Comparison of ENCODE assay signal across 38 mouse cellular contexts in the genomic region with DNA sequence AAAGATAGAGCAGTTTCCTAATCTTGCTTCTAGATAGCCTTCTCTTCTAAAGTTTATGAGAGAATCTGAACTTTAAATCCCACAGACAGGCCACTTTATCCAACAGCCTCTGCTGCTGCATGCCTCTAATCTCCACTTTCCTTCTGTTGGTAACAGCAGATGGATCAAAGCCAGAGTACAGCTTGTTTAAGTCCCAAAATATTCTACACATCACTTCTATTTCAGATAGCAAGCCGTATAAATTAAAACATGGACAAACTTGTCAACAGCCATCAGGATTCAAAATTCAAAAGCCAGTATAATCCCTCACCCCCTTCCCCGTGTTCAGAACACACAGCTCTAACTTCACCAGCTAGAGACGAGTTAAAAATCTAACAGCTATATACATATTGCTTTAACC. TPM values are rescaled to one million over a fixed set of nuclear protein-coding genes. Genes with fewer than 3 reads are reported as not detected.
DNase-seq lines count a peak whose midpoint lies in the region; ATAC-seq and TF ChIP-seq lines count a peak whose summit lies in the region.
"Had no signal": no experiment of that assay in that cellular context is flagged by ENCODE, and none has a peak within 500 bp of the region (broad histone marks: within the 10 kb centered on the region; RNA-seq: fewer than 3 reads in every experiment).

No protein-coding gene starts in this region.

- H3K4me2 ChIP-seq in midbrain, embryonic 15.5 days: peak overlapping the region; percentile 87; the same call in 1 of the 2 replicates
- H3K4me2 ChIP-seq: embryonic facial prominence, embryonic 12.5 days; heart, embryonic 13.5 days; intestine, embryonic 15.5 days; limb, embryonic 12.5 days; liver, embryonic 15.5 days; lung, embryonic 15.5 days; midbrain, embryonic 12.5 days had no signal

- DNase-seq in cerebellum, adult 9-10 months: peak; percentile 32
- no peak for DNase-seq in cerebellum, postnatal 4 days (ENCODE audit: low spot score in 2 of 2)
- DNase-seq in layer of hippocampus, adult 2 months (ENCODE audit: low spot score in 2 of 2): no peak
- no peak for DNase-seq in layer of hippocampus, adult 9-10 months (ENCODE audit: low spot score)
- DNase-seq in brain, adult 2 months (ENCODE audit: low read depth, low spot score): peak; percentile 61
- no peak for DNase-seq in gastrocnemius, adult 8-10 months (ENCODE audit: low spot score in 2 of 2)
- DNase-seq in lung, adult 2 months: no peak
- DNase-seq: adrenal gland, postnatal 10 days; cerebellum, adult 11-12 months; cerebellum, postnatal 14 days; embryo, embryonic 11 days; gastrocnemius, adult 2 months; heart, postnatal 10 days; kidney, adult 2 months; kidney, postnatal 4 days; layer of hippocampus, adult 9-11 months; retina, postnatal 1 day; right cerebral cortex, postnatal 14 days had no signal

- 63% methylated on average over 3 of the region's 3 CpGs for WGBS in midbrain, embryonic 15.5 days
- 59% methylated on average over 3 of the region's 3 CpGs for WGBS in lung, adult 2 months

- peak overlapping the region; percentile 72 for H3K4me3 ChIP-seq in layer of hippocampus, adult 2 months
- peak overlapping the region; percentile 66 for H3K4me3 ChIP-seq in midbrain, embryonic 15.5 days
- no peak overlapping the region for H3K4me3 ChIP-seq in lung, adult 2 months (replicated peaks; ENCODE audit: extremely low read depth, low read depth, low read length)
- H3K4me3 ChIP-seq: embryonic facial prominence, embryonic 12.5 days; forebrain, embryonic 15.5 days; gastrocnemius, adult 2 months; heart, embryonic 13.5 days; intestine, embryonic 15.5 days; limb, embryonic 12.5 days; liver, embryonic 15.5 days; lung, embryonic 15.5 days; midbrain, embryonic 12.5 days; myocyte had no signal

- H3K27ac ChIP-seq in layer of hippocampus, adult 2 months: peak overlapping the region; percentile 100
- no peak overlapping the region for H3K27ac ChIP-seq in midbrain, embryonic 15.5 days
- H3K27ac ChIP-seq: embryonic facial prominence, embryonic 12.5 days; forebrain, embryonic 15.5 days; gastrocnemius, adult 2 months; heart, embryonic 13.5 days; intestine, embryonic 15.5 days; kidney, postnatal 0 days; limb, embryonic 12.5 days; liver, embryonic 15.5 days; lung, embryonic 15.5 days; midbrain, embryonic 12.5 days had no signal

- 0 out of 2 replicates have a peak, but pooled peaks cover 5% of the 10 kb centered on the region for H3K27me3 ChIP-seq in midbrain, embryonic 15.5 days (replicated peaks)

- no peaks in the 10 kb centered on the region for H3K36me3 ChIP-seq in midbrain, embryonic 15.5 days (replicated peaks)
- H3K36me3 ChIP-seq: embryonic facial prominence, embryonic 12.5 days; forebrain, embryonic 15.5 days; G1E; heart, embryonic 13.5 days; intestine, embryonic 15.5 days; limb, embryonic 12.5 days; liver, embryonic 15.5 days; lung, embryonic 15.5 days; midbrain, embryonic 12.5 days had no signal

- TF ChIP-seq CTCF in layer of hippocampus, adult 2 months (conservative IDR thresholded peaks at IDR 0.05): no peak
- no peak for TF ChIP-seq CTCF in lung, adult 2 months (IDR thresholded peaks at IDR 0.05; ENCODE audit: insufficient read depth, low read length)

- no peaks in the 10 kb centered on the region for H3K9me3 ChIP-seq in midbrain, embryonic 15.5 days
- H3K9me3 ChIP-seq: embryonic facial prominence, embryonic 12.5 days; forebrain, embryonic 15.5 days; heart, embryonic 13.5 days; intestine, embryonic 15.5 days; limb, embryonic 12.5 days; liver, embryonic 15.5 days; lung, embryonic 15.5 days; midbrain, embryonic 12.5 days had no signal

- peaks cover 47% of the 10 kb centered on the region for H3K4me1 ChIP-seq in midbrain, embryonic 15.5 days
- H3K4me1 ChIP-seq in lung, adult 2 months (ENCODE audit: control insufficient read depth, insufficient read depth, low read length): no peaks in the 10 kb centered on the region
- H3K4me1 ChIP-seq: intestine, embryonic 15.5 days; liver, embryonic 15.5 days; lung, embryonic 15.5 days had no signal

- ATAC-seq in midbrain, embryonic 15.5 days (replicated peaks): no peak
- ATAC-seq: forebrain, embryonic 15.5 days; intestine, embryonic 15.5 days had no signal

- TF ChIP-seq POLR2A in lung, adult 2 months (IDR thresholded peaks at IDR 0.05; ENCODE audit: borderline replicate concordance, extremely low read depth, low read depth, low read length): no peak

- H3K9ac ChIP-seq in midbrain, embryonic 15.5 days: no peak overlapping the region
- H3K9ac ChIP-seq: embryonic facial prominence, embryonic 12.5 days; forebrain, embryonic 15.5 days; heart, embryonic 13.5 days; intestine, embryonic 15.5 days; limb, embryonic 12.5 days; liver, embryonic 15.5 days; lung, embryonic 15.5 days; midbrain, embryonic 12.5 days had no signal

RNA-seq across cellular contexts. Expression of a gene that starts 3.4 kb away (rescaled TPM):
- 100 to 1,000 TPM; 128 to 133 TPM for total RNA-seq in layer of hippocampus, adult 2 months (2021)
- 4.4 and 6.8 TPM in 2 replicates for polyA plus RNA-seq in midbrain, embryonic 15.5 days (2015; fragmentation: Nextera tagmentation; extraction: Ambion mirVana)
- total RNA-seq in gastrocnemius, adult 8-10 months (2022): under 1 TPM in 1 of 4 experiments, not detected in 3; 0.15 TPM
- polyA plus RNA-seq in lung, adult 2 months (2012; rRNA removed): not detected in 2 replicates
- total RNA-seq: gastrocnemius, adult 2 months; gastrocnemius, postnatal 4 days; heart, adult 8-10 months; heart, postnatal 10 days; hematopoietic stem cell, adult 5-6 weeks; liver, adult 2 months; megakaryocyte progenitor cell, adult 5-6 weeks had no signal
- polyA plus RNA-seq: G1E; kidney, adult 2 months; kidney, postnatal 0 days; limb, embryonic 12.5 days; liver, adult 2 months; liver, embryonic 15.5 days; lung, embryonic 15.5 days; myocyte; small intestine, adult 2 months; thymus, postnatal 0 days; urinary bladder, adult 2 months had no signal

Comparison
In these comparisons a context has a peak if more than half of its experiments do, and no peak if none do; other contexts are left out.
1. DNase-seq: peak in cerebellum, adult 9-10 months (single experiment) and brain, adult 2 months (single experiment); none in cerebellum, postnatal 4 days (0 of 2), layer of hippocampus, adult 2 months (0 of 2), layer of hippocampus, adult 9-10 months (single experiment), gastrocnemius, adult 8-10 months (0 of 2) and lung, adult 2 months (single experiment).
2. RNA of a gene that starts 3.4 kb away (total RNA-seq): 128 to 133 TPM in layer of hippocampus, adult 2 months; 0.15 TPM in gastrocnemius, adult 8-10 months; every median in the first group is over 100 times any median in the second.